Mouse (Mus musculus) limb, embryonic 14.5 days (tissue): ENCODE data around the gene Cirbp. TPM values are rescaled to one million over a fixed set of nuclear protein-coding genes. Genes with fewer than 3 reads are reported as not detected.
"Not testable (repeated sequence)": the region's sequence is repeated elsewhere in the genome, so short reads cannot be mapped to it uniquely, and the experiment has no call there.

Experiments used
- ATAC-seq: fragments of 200-750 bp; cut with Nextera tagmentation; 2 replicates; pipeline ENCODE4 v1.8.0; 2017; ENCODE audit warnings: low read depth, moderate number of reproducible peaks, moderate TSS enrichment; ENCODE audit not compliant: low FRiP score
- DNase-seq: peaks from one replicate; pipeline ENCODE4 v3.0.0-alpha.2; 2015; ENCODE audit warnings: low spot score
- H3K27ac ChIP-seq: fragments of 300-500 bp; sonication (generic); replicated peaks from 2 replicates; pipeline ENCODE4 v1.5.1; 2014; ENCODE audit warnings: low read depth, mild to moderate bottlenecking, low read length, moderate library complexity, mixed read lengths
- H3K27me3 ChIP-seq: fragments of 300-500 bp; sonication (generic); 2 replicates; pipeline ENCODE4 v1.6.1; 2014; ENCODE audit warnings: low read length, mixed read lengths; ENCODE audit not compliant: control insufficient read depth, insufficient read depth
- H3K36me3 ChIP-seq: fragments of 300-500 bp; sonication (generic); 2 replicates; pipeline ENCODE4 v1.6.1; 2014; ENCODE audit warnings: mild to moderate bottlenecking, low read length, moderate library complexity, mixed read lengths; ENCODE audit not compliant: control insufficient read depth, insufficient read depth
- H3K4me1 ChIP-seq: fragments of 300-500 bp; sonication (generic); 2 replicates; pipeline ENCODE4 v1.6.1; 2014; ENCODE audit warnings: antibody characterized with exemption, low read length, mixed read lengths; ENCODE audit not compliant: control insufficient read depth, insufficient read depth
- H3K4me2 ChIP-seq: fragments of 300-500 bp; sonication (generic); replicated peaks from 2 replicates; pipeline ENCODE4 v1.6.1; 2014; ENCODE audit warnings: low read depth, mild to moderate bottlenecking, low read length, moderate library complexity; ENCODE audit not compliant: severe bottlenecking
- H3K4me3 ChIP-seq: fragments of 300-500 bp; sonication (generic); replicated peaks from 2 replicates; pipeline ENCODE4 v1.5.1; 2014; ENCODE audit warnings: low read length
- H3K9ac ChIP-seq: fragments of 300-500 bp; sonication (generic); 2 replicates; pipeline ENCODE4 v1.6.1; 2014; ENCODE audit warnings: mild to moderate bottlenecking, low read depth, low read length, moderate library complexity; ENCODE audit not compliant: severe bottlenecking
- H3K9me3 ChIP-seq: fragments of 300-500 bp; sonication (generic); 2 replicates; pipeline ENCODE4 v1.6.1; 2016; ENCODE audit warnings: low read length; ENCODE audit not compliant: control insufficient read depth
- POLR2A ChIP-seq: fragments of 200-500 bp; IDR thresholded peaks from 2 replicates; pipeline ENCODE4 v1.8.0; 2012; ENCODE audit warnings: inconsistent platforms, mild to moderate bottlenecking, moderate library complexity, borderline replicate concordance; ENCODE audit not compliant: insufficient read depth, insufficient read length; ENCODE audit errors: extremely low read depth
- WGBS: fragments of 180-500 bp; shearing (Covaris S2); extraction: QIAGEN DNeasy Blood & Tissue Kit; methylation state at CpG from one replicate; pipeline ENCODE4 v1.1.7; 2014; 5-methylcytosine and 5-hydroxymethylcytosine counted together
- polyA plus RNA-seq, 2 experiments: library from polyadenylated mRNA; depleted of rRNA in 1 of 2; stranded (reverse) in 1 of 2; unstranded in 1 of 2; fragments of >200 nt; fragmentation: Nextera tagmentation in 1 of 2; extraction: Ambion mirVana in 1 of 2; gene quantifications; 2 replicates each; pipeline versions ENCODE4 v1.2.1 to v1.2.3; 2012 to 2014

Cirbp gene
- polyA plus RNA-seq, 2 experiments = 101 to 289 TPM

GRCm38 (mm10) chr10:80162716-80163299 is 3.0 kb upstream of the Cirbp start:
- H3K27me3 ChIP-seq = no peaks in the 10 kb centered on the region
- DNase-seq (no peak), ATAC-seq (no peak)
- peaks cover 2% of the 10 kb centered on the region for H3K36me3 ChIP-seq
- no peaks in the 10 kb centered on the region for H3K9me3 ChIP-seq
- H3K4me2 ChIP-seq = no peak overlapping the region
- no peak for TF ChIP-seq POLR2A
- H3K4me1 ChIP-seq = peaks cover 64% of the 10 kb centered on the region
- no peak overlapping the region for H3K9ac ChIP-seq
- H3K4me3 ChIP-seq = no peak overlapping the region
- WGBS = 60% methylated on average over 6 of the region's 6 CpGs
- peak overlapping the region; percentile 87; the same call in 1 of the 2 replicates for H3K27ac ChIP-seq

GRCm38 (mm10) chr10:80163721-80164120 is 2.1 kb upstream of the Cirbp start:
- TF ChIP-seq POLR2A = no peak
- no peak for DNase-seq
- no peaks in the 10 kb centered on the region for H3K27me3 ChIP-seq
- H3K4me2 ChIP-seq = 0 out of 2 replicates have a peak overlapping the region, but pooled peaks have one; percentile 19
- ATAC-seq = no peak
- H3K9ac ChIP-seq = 0 out of 2 replicates have a peak overlapping the region, but pooled peaks have one; percentile 41
- WGBS = 60% methylated on average over 8 of the region's 8 CpGs
- no peaks in the 10 kb centered on the region for H3K9me3 ChIP-seq
- H3K4me3 ChIP-seq = no peak overlapping the region
- peak overlapping the region; percentile 55; the same call in 1 of the 2 replicates for H3K27ac ChIP-seq
- H3K4me1 ChIP-seq = peaks cover 61% of the 10 kb centered on the region
- no peaks in the 10 kb centered on the region for H3K36me3 ChIP-seq

GRCm38 (mm10) chr10:80164161-80164997 is 1.4 kb upstream of the Cirbp start:
- no peak for TF ChIP-seq POLR2A
- H3K4me1 ChIP-seq = peaks cover 61% of the 10 kb centered on the region
- DNase-seq = no peak
- peak overlapping the region; percentile 41 for H3K4me3 ChIP-seq
- no peak overlapping the region for H3K27ac ChIP-seq
- WGBS = 9% methylated on average over 32 of the region's 44 CpGs
- ATAC-seq = no peak
- no peaks in the 10 kb centered on the region for H3K9me3 ChIP-seq
- no peaks in the 10 kb centered on the region for H3K36me3 ChIP-seq
- H3K27me3 ChIP-seq = no peaks in the 10 kb centered on the region
- H3K9ac ChIP-seq = peak overlapping the region; percentile 41
- peak overlapping the region; percentile 94 for H3K4me2 ChIP-seq

- under 1% methylated on average over 17 of the region's 17 CpGs for WGBS
- peak; percentile 16 for ATAC-seq
- H3K27ac ChIP-seq = no peak overlapping the region
These were observed 814 bp upstream of the Cirbp start for GRCm38 (mm10) chr10:80164998-80165344.

GRCm38 (mm10) chr10:80166136-80166535 is 351 bp downstream of the Cirbp start:
- H3K4me3 ChIP-seq, DNase-seq, H3K9ac ChIP-seq, H3K27ac ChIP-seq, H3K9me3 ChIP-seq, H3K27me3 ChIP-seq, ATAC-seq: not testable (repeated sequence)
- peaks cover 17% of the 10 kb centered on the region for H3K36me3 ChIP-seq
- H3K4me1 ChIP-seq = peaks cover 49% of the 10 kb centered on the region
- WGBS = 88% methylated on average over 4 of the region's 4 CpGs
- H3K4me2 ChIP-seq = 0 out of 2 replicates have a peak overlapping the region, but pooled peaks have one; percentile 94

More at GRCm38 (mm10) chr10:80164998-80165344, 814 bp upstream of the Cirbp start:
- peak; percentile 94 for DNase-seq
- TF ChIP-seq POLR2A = no peak
- H3K9me3 ChIP-seq = no peaks in the 10 kb centered on the region
- peaks cover 60% of the 10 kb centered on the region for H3K4me1 ChIP-seq
- H3K4me2 ChIP-seq = peak overlapping the region; percentile 94
- peak overlapping the region; percentile 41 for H3K9ac ChIP-seq
- peak overlapping the region; percentile 41 for H3K4me3 ChIP-seq
- no peaks in the 10 kb centered on the region for H3K27me3 ChIP-seq
- peaks cover 5% of the 10 kb centered on the region for H3K36me3 ChIP-seq
